Mouse (Mus musculus) adrenal gland, postnatal 14 days (tissue): ENCODE results near the gene Dnajb4. TPM values are rescaled to one million over a fixed set of nuclear protein-coding genes. Genes with fewer than 3 reads are reported as not detected.

Experiments used
- DNase-seq: peaks from one replicate; pipeline ENCODE4 v3.0.0; 2021; ENCODE audit warnings: mixed read lengths
- long read RNA-seq, 2 experiments: library from polyadenylated mRNA; stranded (forward); transcript quantifications; one replicate each; pipeline ENCODE4 v2.0.0; 2021
- total RNA-seq: library from RNA; stranded (reverse); gene quantifications from 2 replicates; pipeline ENCODE4 v1.2.3, GENCODE M21; 2021

The Dnajb4 gene
- 38.6 and 45.2 TPM in 2 replicates for total RNA-seq
- long read RNA-seq, experiment 1, full-length matches to known transcripts = 18 of 21 reads
- long read RNA-seq, experiment 1, partial matches to known transcripts = 0 of 21 reads
- long read RNA-seq, experiment 1, other reads (novel, unspliced or antisense) = 3 of 21 reads
- long read RNA-seq, experiment 2, full-length matches to known transcripts = 18 of 22 reads
- long read RNA-seq, experiment 2, partial matches to known transcripts = 2 of 22 reads
- long read RNA-seq, experiment 2, other reads (novel, unspliced or antisense) = 2 of 22 reads

GRCm38 (mm10) chr3:152209967-152210634 is at the start of gene Dnajb4, which contains the start of gene Fubp1:
Gene Dnajb4, minus strand, starts transcription at chr3:152210302.
Gene Fubp1, plus strand, starts transcription at chr3:152210422.
- peak; percentile 100 for DNase-seq

DNA sequence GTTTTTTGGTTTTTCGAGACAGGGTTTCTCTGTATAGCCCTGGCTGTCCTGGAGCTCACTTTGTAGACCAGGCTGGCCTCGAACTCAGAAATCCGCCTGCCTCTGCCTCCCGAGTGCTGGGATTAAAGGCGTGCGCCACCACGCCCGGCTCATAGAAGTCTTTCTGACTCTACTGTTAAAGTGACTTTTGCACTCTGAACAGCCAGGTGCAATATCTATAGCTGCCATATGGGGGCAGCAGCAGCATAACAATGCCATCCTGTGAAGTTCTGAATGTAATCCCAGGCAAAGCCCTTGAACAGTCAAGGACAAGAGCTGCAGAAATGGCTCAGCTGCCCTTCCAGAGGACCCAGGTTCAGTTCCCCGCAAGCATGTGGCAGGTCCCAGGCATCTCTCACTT is 49.3 kb upstream of the Dnajb4 start:
- peak; percentile 87 for DNase-seq

DNA sequence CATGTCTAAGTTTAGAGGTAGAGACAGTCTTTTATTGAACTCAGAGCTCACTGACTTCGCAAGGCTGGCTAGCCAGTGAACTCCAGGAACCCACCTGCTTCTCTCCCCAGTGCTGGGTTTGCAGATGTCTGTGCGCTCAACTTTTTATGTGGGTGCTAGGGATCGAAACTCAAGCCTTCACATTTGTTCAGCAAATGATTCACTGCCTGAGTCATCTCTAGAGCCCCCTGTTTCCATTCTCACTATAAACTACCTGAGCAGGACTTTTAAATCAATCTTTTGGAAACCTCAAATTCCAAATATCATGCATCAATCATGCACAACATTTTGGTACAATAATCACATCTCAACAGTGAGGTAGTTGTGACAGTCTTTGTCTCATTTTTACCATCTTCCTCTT is 47.4 kb upstream of the Dnajb4 start:
- no peak for DNase-seq

DNA sequence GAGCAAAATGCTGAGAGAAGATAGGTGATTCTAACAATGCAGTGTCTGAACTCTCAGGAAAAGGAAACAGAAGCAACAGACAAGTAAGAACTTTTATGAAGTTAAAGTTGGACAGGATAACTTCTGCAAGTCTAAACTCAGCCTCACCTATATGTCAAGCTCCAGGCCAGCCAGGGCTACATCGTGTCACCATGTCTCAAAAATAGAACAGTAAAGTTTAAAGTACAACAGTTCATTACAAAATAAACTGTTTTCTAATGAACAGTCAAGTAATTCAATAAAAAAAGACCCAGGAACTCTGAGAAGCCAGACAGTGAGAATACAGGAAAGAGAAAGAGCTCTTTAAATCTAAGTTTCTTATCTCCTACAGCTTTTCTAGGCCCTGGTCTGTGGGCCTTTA is 40.4 kb upstream of the Dnajb4 start:
- no peak for DNase-seq

DNA sequence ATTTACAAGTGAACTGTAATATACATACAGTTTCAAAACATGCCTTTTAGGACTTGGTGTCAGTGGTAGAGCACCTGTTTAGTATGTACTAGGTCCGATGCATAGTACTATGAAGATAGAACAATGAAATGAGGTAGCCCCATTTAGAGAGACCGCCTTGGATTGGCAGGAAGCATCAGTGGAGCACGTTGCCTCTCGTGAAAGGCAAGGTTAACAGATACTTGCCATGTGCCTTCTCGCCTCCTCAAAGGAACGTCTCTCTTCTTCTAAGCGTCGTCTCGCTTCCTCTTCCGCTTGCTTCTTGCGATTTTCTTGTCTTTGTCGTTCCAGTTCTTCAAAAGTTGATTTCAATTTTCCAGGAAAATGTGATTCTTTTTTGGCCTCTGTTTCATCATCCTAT is 37.6 kb upstream of the Dnajb4 start:
- no peak for DNase-seq

DNA sequence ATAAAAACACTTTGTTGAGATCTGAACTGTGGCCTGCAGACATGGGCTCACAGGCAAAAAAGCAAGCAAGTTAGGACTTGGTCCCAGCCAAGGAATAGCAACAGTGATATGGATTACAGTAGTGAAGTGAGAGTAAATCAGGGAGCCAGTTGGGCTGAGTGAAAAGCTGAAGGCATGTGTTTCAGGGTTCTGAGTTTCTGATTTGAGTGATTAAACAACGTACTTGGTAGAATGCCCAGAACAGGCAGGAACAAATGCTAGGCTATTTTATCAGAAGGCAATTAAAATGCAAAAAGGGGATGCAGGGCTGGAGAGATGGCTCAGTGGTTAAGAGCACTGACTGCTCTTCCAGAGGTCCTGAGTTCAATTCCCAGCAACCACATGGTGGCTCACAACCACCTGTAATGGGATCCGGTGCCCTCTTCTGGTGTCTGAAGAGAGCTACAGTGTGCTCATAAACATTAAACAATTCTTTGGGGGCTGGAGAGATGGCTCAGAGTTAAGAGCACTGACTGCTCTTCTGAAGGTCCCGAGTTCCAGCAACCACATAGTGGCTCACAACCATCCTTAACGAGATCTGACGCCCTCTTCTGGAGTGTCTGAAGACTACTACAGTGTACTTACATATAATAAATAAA is 35.3 kb upstream of the Dnajb4 start:
- no peak for DNase-seq

- no peak for DNase-seq
These were observed 33.2 kb upstream of the Dnajb4 start for GRCm38 (mm10) chr3:152243304-152243703.

GRCm38 (mm10) chr3:152241098-152241497 is 31.0 kb upstream of the Dnajb4 start:
- DNase-seq = no peak

DNA sequence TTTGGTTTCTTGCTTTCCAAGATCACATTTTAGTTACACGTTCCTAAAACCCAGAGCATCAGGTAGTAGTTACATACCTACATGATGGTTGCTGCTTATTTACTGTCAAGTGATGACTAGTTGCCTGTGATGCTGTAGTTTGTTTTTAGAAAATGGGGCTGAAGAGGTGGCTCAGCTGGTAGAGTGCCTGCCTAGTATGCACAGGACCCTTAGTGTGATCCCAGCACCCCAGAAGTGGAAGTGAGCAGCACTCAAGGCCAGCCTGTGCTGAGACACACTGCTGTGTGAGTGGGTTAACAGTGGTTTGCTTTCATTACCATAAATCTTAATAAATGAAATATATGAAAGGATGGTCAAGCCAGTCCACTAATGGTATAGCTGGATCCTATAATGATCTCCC is 29.5 kb upstream of the Dnajb4 start:
- no peak for DNase-seq

GRCm38 (mm10) chr3:152238836-152239235 is 28.7 kb upstream of the Dnajb4 start:
- peak; percentile 27 for DNase-seq

DNA sequence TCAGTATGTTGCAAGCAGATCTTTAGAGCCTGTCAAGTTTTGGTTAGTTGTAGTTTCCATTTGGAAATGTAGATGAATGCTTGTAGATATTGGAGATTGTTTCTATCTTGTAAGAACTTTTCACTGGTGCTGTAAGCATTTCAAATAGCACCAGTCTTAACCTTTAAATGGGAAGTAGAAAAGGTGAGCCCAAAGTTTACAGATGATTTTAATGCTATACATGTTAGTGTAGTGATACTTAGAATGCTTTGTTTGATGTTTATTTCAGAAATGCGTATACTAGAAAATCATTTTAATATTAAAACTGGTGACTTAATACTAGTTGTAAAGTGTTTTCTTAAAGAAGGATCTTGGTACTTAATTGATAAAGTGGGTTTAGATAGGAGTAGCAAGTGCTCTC is 25.7 kb upstream of the Dnajb4 start:
- DNase-seq = no peak

- no peak for DNase-seq
These were observed 25.1 kb upstream of the Dnajb4 start for GRCm38 (mm10) chr3:152235238-152235637.

GRCm38 (mm10) chr3:152231333-152232100 is 21.4 kb upstream of the Dnajb4 start:
- DNase-seq = no peak

- DNase-seq = no peak
These were observed 19.2 kb upstream of the Dnajb4 start for GRCm38 (mm10) chr3:152229271-152229670.

DNA sequence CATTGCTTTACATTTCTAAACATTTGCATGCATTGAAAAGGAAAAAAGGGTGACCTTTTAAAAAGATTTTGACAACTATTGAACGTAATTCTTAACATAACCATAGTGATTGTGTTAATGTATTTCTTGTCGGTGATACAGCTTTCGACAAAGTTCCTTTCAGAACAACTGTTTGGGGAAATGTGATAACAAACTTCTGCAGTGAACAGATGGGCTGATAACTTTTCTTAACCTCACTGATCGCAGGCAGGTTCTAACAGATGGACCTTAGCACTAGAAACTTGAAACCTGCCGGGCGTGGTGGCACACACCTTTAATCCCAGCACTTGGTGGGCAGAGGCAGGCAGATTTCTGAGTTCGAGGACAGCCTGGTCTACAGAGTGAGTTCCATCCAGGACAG is 18.7 kb upstream of the Dnajb4 start:
- DNase-seq = no peak

GRCm38 (mm10) chr3:152225906-152226305 is 15.8 kb upstream of the Dnajb4 start:
- no peak for DNase-seq

- no peak for DNase-seq
These were observed 14.8 kb upstream of the Dnajb4 start for GRCm38 (mm10) chr3:152224918-152225317.

DNA sequence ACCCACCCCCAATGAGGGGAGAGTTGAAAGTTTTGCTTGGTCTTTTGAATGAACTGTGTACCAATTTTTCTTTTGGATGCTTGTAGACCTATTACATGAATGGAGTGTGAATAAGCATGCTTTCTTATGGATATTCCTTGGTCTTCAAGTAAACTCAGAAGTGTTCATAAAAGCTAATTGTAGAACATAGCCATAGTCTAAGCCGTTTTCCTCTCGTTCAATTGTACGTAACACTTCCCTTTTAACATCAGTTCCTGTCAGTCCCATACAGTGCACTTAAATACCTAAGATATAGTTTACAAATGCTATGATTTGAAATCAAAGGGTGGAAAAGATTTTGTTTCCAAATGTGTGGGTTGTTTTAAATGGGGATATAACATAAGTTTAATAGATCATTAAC is 3.3 kb upstream of the Dnajb4 start:
- DNase-seq = no peak

GRCm38 (mm10) chr3:152211731-152212279 is 1.7 kb upstream of the Dnajb4 start:
- DNase-seq = no peak

GRCm38 (mm10) chr3:152210728-152211391 is 758 bp upstream of the Dnajb4 start:
- DNase-seq = peak; percentile 90

GRCm38 (mm10) chr3:152209177-152209966 is 730 bp downstream of the Dnajb4 start:
- DNase-seq = peak; percentile 72
